Mouse (Mus musculus): ENCODE data around the gene Sesn1.
"Not testable (repeated sequence)": the region's sequence is repeated elsewhere in the genome, so short reads cannot be mapped to it uniquely, and the experiment has no call there.

Gene Sesn1

DNA sequence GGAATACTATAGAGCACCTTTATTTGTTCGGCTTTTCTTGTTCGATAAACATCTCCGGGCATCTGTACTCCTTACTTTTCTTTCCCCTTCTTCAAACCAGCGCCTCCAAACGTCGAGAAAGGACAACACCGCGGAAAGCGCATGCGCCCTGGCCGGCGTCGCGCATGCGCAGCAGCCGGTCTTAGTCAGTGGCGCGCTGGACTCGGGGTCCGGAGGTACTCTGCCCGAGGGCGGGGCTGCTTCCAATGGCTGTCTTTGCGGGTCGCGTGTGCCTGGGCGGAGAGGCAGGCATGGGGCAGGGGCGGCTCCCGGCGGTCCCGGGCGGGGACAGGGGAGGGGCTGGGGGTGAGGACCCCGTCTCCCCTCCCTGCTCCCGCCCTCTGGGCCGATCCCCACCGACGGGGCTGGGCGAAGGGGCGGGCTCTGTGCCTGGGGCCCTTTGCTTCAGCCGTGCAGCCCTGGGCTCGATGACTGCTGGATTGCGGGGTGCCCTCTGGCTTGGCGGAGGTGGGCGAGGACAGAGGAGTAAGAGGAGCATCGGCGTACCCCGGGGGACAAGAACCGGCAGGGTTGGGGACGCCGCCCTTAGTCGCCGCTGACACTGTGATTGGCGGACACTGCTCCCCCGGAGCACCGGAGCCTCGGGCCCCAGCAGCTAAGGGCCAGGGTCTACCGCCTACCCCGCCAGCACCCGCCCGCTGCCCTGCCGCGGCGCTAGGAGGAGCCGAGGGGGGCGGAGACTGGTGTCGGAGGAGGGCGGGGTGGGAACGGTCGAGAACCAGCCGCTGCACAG, at the start of gene Sesn1, which contains the start of gene Cep57l1:
Gene Sesn1 (plus strand): TSS at position 165 of the 793 bp plus-strand sequence.
Gene Cep57l1 (minus strand): TSS at position 101 of the 793 bp plus-strand sequence.
- peak; percentile 97 for DNase-seq

DNA sequence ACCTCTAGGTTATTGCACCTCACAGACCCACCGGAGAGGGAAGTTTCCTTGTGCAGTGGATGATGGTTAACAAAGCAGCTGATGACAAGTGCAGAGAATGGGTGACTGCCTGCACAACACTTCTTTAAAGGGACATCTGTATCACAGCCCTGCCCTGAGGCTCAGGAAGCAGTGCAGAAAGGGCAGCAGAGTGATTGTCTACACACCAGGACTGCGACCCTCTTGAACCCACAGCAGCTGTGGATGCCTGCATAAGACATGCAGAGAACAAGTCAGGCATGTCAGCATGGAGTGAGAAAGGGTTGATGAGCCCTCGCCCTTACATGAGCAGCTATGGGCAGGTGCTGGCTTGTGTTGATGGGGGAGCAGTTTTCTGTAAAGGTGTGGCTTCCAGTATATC, 48.9 kb upstream of the Sesn1 start:
- DNase-seq, result no peak

DNA sequence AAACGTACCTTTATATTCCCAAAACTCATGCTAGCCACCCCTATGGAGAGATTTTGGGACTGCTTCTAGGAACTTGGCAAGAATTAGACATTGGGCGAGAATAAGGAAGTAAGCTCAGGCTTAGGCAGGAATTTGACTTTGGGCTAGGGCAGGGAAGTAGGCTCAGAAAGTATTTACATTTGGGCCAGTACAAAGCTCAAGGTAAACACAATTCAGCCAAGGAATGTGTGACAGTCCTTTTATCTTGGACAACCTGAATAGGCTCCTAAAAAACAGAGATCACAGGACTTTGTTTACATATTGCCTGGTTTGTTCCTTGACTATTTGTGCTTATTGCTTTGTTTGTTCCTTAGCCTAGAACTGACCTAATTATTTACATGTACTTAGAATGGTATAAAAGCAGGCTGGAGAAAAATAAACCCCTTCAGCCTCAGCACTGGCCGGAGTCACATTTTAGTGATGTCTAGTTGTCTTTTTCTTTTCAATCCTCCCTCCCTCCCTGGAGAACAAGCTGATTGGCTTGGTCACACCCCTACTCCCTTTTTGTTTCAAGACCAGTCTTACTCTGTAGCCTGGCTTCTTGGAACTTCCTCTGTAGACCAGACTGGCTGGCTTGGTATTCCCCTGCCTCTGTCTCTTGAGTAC, 45.9 kb upstream of the Sesn1 start:
- no peak for DNase-seq

DNA sequence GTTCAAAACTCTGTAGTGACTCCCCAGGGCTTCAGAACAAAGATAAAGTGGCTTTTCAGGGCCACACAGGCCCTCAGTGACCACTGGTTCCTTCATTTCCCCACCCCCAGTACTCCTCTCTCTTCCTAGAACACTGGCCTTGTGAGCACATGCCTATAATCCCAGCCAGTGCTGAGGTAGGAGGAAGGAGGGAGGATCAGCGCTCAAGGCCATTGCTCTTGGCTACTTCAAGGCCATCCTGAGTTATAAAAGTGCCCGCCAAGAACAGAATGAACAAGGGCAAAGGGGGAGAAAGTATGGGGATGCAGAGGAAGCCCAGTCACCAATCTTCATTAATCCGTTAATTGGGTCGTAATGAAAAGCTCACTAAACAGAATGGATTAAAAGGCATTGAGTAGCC, 44.1 kb upstream of the Sesn1 start:
- no peak for DNase-seq

DNA sequence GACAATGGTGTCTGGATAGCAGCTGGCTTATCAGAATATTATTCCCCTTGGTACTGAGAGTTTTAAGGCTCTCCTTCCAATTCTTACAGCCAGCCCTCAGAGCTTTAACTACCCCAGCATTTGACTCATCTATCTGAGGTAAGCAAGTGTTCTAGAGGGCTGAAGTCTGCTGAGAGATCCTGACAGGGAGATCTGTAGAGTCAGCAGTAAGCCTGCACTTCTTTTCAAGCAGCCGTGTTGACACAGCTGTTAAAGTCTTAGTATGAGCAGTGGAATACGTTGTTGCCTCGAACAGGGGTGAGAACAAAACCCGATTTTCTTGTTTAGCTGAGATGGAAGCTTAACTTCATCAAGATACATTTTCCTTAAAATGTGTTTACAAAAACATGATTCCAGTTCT, 43.5 kb upstream of the Sesn1 start:
- DNase-seq, result no peak

DNA sequence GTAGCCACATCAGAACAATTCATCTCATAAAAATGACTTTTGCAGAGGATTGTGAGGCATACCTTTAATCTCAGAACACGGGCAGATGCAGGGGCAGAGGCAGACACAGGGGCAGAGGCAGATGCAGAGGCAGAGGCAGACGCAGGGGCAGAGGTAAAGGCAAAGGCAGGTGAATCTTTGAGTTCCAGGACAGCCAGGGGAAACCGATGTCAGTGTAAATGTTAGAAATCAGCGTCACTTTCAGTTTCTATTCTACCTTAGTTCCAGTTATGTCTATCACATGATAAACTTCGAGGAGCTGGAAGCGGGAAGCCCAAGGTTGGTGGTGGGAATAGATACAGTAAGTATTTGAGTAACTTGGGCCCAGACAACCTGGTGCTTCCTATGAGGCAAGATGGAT, 42.5 kb upstream of the Sesn1 start:
- DNase-seq, result no peak

DNA sequence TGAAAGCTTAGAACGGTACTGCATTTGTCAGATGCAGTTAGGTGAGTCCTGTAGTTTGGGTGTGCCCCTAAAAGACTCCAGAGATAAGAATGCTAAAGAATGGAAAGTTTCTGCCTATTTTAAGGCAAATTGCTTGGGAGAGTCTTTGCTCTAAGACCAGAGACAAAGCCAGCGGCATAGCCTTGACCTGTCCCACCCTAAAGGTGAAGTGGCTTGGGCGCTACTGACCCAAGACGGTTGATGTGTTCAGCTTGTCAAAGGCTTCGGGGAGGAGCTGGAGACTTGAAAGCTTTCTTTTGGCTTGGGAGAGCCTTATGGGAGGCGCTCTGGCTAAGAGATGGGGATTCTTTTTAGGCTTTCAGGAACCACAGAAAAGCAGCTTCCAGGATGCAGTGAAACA, 17.4 kb upstream of the Sesn1 start:
- no peak for DNase-seq

DNA sequence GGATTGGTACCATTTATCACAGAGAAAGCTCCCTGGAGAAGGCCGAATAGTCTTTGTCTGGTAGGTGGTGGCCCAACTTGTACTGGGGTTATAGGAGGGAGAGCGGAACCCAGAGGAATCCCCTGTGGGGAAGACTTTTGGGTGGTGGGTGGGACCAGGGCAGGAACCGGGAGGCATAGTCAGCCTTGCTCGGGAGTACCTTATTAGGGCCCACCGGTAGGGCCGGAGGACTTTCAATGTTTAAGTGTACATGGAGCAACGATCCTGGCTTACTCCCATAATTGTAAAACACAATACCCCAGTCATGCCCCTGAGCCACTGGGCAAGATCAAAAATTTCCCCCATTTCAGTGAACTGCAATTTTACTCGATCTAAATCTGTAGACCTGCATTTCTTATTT, 12.5 kb upstream of the Sesn1 start:
- DNase-seq, result no peak

DNA sequence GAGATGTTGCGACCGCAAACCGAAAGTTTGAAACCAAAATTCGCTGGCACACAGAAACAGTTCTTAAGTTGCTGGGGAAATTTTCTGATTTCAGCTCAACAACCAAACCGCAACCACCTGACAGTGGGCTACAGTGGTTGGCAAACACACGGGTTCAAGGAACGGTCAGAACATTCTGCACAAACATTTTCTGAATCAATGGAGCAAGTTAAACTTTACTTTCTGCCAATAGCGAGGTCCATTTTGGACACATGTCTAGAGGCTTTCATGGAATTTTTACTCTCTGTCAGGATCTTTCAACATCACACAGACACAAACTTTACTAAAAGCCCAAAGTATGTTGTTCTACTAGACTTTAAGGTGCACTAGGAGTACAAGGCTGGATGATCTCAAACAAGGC, 6.3 kb upstream of the Sesn1 start:
- no peak for DNase-seq

DNA sequence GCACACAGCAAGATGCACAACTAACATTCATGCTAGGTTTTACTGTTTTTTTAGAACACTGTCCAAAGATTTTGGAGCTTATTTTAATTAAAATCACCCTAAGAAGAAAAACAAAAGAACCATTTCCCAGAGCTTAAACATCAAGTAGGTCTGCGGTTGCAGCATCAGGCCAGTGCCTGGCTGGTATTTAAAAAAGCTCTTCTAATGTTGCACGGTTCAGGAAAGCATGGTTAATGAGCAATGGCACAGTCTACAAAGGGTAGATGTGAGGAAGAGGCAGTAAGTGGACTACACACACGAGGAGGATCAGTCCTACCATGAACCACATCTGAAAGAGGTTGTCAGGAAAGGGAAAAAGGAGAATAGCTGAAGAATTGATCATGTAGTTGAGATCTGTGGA, 5.0 kb upstream of the Sesn1 start:
- DNase-seq, result no peak

DNA sequence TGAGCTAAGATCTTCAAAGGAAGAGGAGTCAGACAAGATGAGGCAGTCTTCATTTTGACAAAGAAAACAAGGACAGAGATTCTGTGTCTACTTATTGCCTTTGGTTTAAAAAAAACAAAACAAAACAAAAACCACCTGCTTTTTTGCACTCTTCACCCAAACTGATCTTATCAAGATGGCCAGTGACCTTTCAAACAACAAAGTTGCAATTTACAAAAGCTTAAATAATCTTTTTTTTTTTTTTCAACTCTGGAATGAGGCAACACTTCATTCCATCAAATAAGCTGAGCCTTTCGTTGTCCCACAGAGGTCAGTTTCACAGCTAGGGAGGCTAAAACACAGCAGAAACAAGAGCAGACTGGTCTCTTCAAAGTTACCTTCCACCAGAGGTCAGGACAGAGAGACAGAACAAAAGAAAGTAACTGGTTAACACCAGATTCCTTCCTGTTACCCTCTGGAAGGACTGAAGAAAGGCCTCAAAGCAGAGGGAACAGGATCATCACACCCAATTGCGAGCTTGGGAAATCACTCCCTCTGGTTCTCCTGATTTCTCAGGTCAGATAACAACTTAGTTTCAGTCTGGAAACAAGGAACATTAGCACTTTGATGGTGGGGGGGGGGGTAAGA, 3.9 kb upstream of the Sesn1 start:
- no peak for DNase-seq

DNA sequence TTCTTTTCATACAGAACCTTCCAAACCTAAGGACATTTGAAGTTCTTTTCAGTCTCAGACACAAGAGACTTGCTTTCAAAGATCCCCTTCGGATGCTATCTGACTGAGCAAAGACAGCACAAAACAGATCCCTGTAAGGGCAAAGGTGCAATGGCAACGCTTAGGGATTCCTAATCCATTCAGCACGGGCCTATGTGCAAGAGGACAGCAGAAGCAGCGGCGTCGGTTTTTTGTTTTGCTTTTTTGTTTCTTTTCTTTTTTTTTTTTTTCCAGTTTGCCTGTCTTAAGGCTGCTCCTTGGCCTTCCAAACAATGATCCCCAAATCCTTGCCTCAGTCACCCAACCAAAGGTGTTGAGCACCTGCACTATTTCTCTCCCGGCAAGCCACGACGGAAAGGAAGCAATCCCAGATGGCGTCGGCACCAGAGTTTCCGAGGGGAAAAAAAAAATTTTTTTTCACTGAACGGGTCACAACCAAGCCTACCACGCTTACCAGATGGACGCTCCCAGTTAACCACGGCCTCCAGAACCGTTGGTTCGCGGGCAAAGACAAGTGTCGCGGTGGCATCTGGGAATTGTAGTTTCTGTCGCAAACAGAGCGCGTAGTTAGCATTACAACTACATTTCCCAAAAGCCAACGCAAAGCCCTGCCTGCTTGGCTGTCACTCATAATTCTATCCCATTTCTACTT, 510 bp upstream of the Sesn1 start:
- peak; percentile 96 for DNase-seq

DNA sequence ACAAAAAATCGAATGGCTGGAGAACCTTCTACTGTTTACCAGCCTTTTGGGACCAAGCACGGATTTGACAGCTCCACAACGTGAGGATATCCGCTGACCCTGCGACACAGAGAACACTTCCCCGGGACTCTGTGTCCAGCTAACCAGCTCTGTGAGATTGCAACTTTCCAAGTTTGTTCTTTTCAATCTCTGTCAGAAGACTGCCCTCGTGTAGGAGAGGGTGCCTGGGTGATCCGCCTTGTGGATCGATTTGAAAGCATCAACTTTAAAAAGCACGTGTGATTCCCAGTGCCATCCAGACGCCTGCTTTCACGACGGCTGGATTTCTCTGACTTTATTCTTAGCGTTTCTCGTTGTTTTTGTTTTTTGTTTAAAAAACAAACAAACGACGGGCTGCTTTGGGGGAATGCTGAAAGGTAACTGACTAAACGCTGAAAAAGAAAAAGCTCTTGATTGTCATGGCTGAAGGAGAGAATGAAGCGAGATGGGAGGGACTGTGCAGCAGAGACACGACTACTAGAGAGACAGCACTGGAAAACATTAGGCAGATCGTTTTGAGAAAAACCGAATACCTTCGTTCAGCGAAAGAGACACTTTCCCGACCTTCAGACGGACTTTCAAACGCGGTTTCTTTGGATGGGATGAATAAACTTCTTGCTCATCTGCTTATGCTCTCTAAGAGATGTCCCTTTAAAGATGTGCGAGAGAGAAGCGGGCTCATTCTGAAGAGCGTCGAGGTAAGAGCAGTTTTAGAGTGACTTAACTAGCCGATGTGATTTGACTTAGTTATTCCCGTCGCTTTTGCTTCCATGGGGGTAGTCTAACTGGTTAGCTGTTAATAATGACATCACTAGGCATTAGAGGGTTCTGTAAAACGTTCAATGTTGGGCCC, 1.1 kb downstream of the Sesn1 start:
- no peak for DNase-seq

DNA sequence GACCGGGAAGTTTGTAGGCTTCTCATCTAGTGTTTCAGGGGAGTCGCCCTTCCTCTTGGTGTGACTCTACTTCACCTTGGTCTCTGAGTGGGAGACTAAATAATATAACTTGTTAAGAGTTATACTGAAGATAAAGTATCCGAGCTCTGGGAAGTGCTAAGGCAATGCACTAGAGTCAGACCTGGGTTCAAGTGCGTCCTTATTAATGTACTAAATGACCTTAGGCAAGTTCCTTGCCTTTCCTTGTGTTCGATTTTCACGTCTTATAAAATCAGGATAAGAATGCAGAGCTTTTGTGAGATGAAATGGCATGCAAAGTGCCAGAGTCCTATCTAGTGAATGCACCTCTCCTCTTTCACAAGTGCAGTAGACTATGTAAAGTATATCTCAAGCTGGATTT, 2.8 kb downstream of the Sesn1 start:
- DNase-seq, result no peak

DNA sequence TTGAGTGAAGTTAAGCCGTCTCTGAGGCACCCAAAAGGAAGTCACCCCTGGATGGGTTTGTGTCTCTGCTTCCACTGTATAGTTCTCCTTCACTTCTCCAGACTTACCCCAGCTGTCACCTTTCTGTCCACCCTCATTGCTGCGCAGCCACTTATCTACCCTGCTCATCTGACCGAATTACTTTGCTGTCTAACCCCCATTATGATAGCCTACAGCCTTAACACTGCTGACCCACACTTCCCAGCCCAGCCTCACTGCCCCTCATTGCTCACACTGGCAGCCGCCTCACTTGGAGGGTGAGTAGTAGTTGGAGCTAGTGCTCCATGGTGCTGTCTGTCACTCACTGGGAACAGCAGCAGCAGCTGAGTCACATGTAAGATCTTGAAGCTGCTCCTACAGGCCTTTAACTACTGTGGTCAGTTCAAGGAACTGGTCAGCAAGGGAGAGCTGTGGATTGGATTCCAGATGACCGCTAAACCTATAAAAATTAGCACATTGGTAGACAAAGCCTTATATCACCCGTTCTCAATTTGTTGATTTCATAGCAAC, 4.6 kb downstream of the Sesn1 start:
- DNase-seq, result no peak

DNA sequence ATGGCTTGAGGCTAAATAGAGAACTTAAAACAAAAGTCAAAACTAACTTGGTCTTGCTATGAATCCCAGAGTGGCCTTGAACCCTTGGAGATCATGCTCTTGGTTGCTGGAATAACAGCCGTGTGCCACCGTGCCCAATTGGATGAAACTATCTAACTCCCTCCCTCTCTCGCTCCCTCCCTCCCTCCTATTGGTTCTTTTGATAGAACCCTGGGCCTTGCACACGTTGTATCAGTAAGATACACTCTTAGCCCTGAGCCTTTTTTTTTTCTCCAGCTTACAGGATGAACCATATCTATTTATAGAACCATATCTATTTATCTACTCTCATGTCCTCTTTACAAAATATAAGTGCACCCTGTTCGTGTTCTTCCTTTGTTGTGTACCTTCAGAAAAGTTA, 6.8 kb downstream of the Sesn1 start:
- no peak for DNase-seq

DNA sequence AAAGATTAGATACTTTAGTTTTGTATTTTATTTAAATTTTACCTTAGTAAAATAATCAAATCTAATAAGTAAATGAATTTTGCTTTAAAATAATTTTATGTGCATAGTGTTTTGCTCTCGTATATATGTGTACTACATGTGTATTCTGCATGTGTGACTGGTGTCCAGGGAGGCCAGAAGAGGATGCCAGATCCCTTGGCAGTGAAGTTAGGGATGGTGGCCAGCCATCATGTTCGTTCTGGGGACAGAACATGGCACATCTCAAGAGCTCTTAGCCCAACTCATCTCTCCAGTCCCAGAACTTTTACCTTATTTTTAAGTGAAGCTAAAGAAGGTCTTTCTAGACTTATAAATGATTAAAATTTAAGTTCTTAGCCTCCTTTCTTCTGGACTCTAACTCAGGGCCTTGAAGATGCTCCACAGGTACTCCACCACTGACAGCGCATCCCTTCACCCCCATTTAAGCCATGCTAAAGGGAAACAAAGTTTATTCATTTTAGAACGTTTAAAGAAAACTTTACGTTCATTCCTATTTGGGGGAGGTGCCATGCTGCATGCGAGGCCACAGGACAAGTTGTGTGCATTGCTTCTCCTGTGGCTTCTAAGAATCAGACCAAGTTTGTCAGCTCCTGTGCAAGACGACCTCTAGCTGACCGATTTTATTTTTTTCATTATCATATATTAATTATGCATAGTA, 8.4 kb downstream of the Sesn1 start:
- DNase-seq, result no peak

DNA sequence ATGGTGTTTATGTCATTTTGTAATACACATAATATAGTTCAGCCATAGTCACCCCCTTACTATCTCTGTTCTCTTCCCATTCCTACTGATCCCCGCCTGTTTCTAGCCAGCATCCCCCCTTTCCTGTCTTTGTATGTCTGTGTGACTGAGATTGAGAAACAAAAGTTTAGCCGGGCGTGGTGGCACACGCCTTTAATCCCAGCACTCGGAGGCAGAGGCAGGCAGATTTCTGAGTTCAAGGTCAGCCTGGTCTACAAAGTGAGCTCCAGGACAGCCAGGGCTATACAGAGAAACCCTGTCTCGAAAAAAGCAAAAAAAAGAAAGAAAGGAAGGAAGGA, 9.0 kb downstream of the Sesn1 start:
- DNase-seq, result not testable (repeated sequence)

DNA sequence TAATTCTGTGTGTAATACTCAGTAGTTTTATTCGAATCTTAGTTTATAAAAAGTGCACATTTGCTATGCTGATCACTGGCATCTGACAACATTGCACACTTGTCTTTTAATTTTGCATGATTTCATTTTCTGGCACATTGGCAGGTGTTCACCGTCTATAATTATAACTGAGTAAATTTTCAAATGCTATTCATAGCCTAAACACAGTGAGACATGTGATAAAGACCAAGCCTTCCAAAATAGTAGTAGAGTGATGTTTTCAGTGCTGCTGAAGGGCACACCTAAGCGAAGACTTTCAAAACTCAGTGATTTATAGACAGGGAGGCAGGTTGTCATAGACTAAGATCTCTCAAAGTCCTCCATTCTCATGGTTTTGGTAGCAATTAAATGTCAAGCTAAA, 9.6 kb downstream of the Sesn1 start:
- no peak for DNase-seq

DNA sequence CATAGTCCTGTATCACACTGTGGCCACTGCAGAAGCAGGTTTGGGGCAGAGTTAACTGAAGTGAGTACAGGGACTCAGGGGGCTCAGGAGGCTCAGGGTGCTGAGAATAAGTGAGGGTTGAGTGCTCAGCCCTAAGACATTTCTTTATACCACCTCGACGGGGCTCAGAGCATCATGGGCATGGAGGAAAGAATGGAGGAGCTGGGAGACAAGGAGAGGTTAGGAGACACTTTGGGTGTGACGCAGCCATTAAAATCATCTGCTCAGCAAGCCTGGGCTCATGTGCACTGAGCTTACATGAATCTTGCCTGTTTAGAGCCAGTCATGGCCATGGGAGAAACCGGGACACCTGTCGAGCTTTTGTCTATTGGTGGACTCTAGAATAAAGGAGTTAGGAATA, 10.7 kb downstream of the Sesn1 start:
- DNase-seq, result no peak

DNA sequence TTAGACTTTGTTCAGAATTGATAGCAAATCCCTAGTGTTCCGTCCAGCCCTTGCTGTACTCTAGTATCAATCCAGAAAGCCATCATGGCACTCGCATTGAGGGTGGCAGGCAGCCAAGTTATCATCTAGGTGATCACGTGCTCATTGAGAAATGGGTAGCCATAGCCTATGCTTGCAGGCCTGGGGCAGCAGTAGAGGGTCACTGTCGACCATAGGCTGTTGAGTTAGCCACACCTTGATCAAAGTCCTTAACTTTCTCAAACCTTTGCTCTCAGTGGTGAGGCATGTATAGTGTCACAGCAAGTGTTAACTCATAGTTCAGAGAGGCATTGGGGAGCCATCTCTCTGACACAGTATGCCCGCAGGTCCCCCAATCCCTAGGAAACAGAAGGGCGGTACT, 11.4 kb downstream of the Sesn1 start:
- no peak for DNase-seq

Measured in retina, postnatal 1 day (tissue).